Mouse (Mus musculus): ENCODE measurements around the gene Igll1. TPM values are rescaled to one million over a fixed set of nuclear protein-coding genes. Genes with fewer than 3 reads are reported as not detected.
"Not testable (repeated sequence)": the region's sequence is repeated elsewhere in the genome, so short reads cannot be mapped to it uniquely, and the experiment has no call there.

Gene Igll1
- polyA plus RNA-seq, 1 experiment from 2014 or later = not detected

DNA sequence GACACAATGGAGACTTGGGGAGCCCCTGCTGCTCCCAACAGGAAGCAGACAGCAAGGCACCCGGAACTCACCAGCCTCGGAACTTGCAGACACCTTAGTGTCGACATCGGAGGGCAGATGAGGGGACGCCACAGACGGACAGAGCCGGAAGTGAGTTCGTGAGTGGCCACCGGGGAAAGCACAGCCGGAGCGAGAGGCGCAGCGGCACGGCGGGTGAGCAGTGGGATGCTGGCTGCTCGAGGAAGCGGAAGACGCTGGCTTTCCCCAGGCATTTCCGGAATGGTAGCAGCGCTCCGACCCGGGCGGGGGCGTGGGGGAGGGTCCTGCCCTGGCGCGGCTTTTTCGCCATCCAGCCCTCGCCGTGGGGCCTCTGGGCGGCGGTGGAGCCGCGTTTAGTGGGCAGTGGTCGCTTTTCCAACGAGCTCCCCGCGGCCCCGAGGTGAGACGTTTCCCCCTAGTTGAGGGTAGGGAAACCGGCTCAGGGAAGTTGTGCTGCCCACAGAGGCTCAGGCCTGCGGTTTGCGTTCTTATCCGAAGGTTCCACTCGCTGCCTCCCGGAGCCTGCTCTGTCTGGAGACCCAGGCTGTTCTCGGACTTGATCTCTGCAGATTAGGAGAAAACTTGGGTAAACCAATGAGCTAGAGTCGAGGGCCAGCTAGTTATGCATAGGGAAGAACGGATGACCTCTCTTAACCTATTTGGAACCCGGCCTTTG lies 7.0 kb upstream of the Igll1 start, which contains the start of the genes Top3b and Vpreb1:
TSS of gene Top3b (plus strand) at position 120 of the 715 bp plus-strand sequence.
TSS of gene Vpreb1 (minus strand) at position 227 of the 715 bp plus-strand sequence.
- Histone ChIP-seq H3K4me3 (peak within 1 kb of the TSS; percentile 67), H3K36me3 (peaks cover 7% of the 10 kb centered on the region), H3K27ac (peak within 1 kb of the TSS; percentile 94), H3K9ac (peak within 1 kb of the TSS; percentile 79), H3K9me3 (replicated peaks) (no peaks in the 10 kb centered on the region), H3K4me1 (peaks cover 8% of the 10 kb centered on the region), H3K27me3 (no peaks in the 10 kb centered on the region), H3K4me2 (replicated peaks) (peak within 1 kb of the TSS; percentile 64)
- under 1% methylated on average over 42 of the region's 49 CpGs for WGBS
- ATAC-seq (ENCODE audit: low FRiP score) = peak; percentile 96

DNA sequence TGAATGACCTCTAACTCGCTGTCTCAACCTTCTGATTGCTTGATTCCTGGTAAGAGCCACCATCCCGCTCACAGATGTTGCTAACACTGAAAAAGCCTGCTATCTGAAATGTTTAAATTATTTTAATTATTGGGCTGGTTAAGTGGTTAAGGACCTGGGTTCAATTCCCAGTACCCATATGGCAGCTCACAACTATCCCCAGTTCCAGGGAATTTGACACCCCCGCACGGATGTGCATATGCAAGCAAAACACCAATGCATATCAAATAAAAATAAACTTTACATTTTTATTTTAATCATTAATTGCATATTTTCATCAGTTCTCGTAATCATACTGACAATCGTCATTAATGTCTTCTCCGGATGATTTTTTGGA lies 6.4 kb upstream of the Igll1 start:
- Histone ChIP-seq H3K4me2 (replicated peaks) (peak overlapping the region; percentile 64), H3K4me1 (peaks cover 8% of the 10 kb centered on the region), H3K9me3 (replicated peaks) (no peaks in the 10 kb centered on the region), H3K4me3 (peak overlapping the region; percentile 67), H3K9ac (no peak overlapping the region), H3K27me3 (no peaks in the 10 kb centered on the region), H3K36me3 (peaks cover 3% of the 10 kb centered on the region), H3K27ac (peak overlapping the region; percentile 94)
- ATAC-seq (ENCODE audit: low FRiP score) = peak; percentile 68
- 34% methylated on average over 7 of the region's 7 CpGs for WGBS

GRCm38 (mm10) chr16:16865696-16866561 lies 2.1 kb upstream of the Igll1 start:
- no peak for ATAC-seq (ENCODE audit: low FRiP score)
- WGBS = 70% methylated on average over 4 of the region's 5 CpGs

DNA sequence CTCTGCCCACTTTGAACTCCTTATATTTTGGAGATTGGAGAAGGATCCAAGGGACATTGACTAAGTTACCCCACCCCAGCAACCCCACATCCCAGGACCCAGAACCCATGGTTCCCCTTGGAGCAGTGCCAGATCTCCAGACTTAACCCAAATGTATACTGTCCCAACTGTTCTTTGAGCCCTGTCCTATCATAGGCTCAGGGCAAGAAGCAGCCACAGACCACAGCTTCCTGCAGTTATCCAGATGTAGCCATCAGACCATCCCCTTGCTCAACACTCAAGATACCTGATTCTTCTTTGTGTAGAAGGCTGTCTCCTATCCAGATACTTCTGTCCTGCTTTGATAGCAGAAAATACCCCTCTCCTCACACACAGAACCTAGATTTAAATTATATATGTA lies 1.4 kb upstream of the Igll1 start:
- Histone ChIP-seq H3K27ac (no peak overlapping the region), H3K36me3 (no peaks in the 10 kb centered on the region), H3K4me2 (replicated peaks) (no peak overlapping the region), H3K9me3 (replicated peaks) (no peaks in the 10 kb centered on the region), H3K4me1 (no peaks in the 10 kb centered on the region), H3K9ac (no peak overlapping the region), H3K27me3 (no peaks in the 10 kb centered on the region), H3K4me3 (no peak overlapping the region)
- ATAC-seq (ENCODE audit: low FRiP score) = no peak

More at GRCm38 (mm10) chr16:16865696-16866561, 2.1 kb upstream of the Igll1 start:
- no peak overlapping the region for H3K4me3 ChIP-seq
- no peaks in the 10 kb centered on the region for H3K36me3 ChIP-seq
- no peaks in the 10 kb centered on the region for H3K27me3 ChIP-seq
- H3K9ac ChIP-seq = no peak overlapping the region
- no peaks in the 10 kb centered on the region for H3K4me1 ChIP-seq
- no peaks in the 10 kb centered on the region for H3K9me3 ChIP-seq (replicated peaks)
- no peak overlapping the region for H3K4me2 ChIP-seq (replicated peaks)
- H3K27ac ChIP-seq = no peak overlapping the region

DNA sequence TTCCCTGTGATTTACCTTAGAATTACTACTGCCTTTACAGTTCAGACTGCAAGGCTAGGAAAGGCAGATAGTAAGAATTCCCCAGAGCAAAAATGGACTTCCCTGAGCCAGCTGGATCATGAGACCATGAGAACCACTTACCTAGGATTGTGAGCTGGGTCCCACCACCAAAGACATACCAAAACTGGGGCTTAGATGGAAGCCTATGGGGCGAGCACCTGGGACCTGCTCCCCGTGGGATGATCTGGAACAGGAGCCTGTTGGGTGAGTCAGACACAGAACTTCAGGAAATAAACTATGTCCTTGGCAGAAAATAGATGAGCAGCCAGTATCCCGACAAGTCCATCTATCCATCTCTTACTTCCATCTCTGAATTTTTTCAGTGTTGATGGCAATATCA lies 1.5 kb downstream of the Igll1 start:
- Histone ChIP-seq H3K27me3 (no peaks in the 10 kb centered on the region), H3K4me3 (no peak overlapping the region), H3K36me3 (no peaks in the 10 kb centered on the region), H3K9me3 (replicated peaks) (no peaks in the 10 kb centered on the region), H3K9ac (no peak overlapping the region), H3K4me2 (replicated peaks) (no peak overlapping the region), H3K27ac (no peak overlapping the region), H3K4me1 (no peaks in the 10 kb centered on the region)
- no peak for ATAC-seq (ENCODE audit: low FRiP score)
- 80% methylated on average over 3 of the region's 3 CpGs for WGBS

DNA sequence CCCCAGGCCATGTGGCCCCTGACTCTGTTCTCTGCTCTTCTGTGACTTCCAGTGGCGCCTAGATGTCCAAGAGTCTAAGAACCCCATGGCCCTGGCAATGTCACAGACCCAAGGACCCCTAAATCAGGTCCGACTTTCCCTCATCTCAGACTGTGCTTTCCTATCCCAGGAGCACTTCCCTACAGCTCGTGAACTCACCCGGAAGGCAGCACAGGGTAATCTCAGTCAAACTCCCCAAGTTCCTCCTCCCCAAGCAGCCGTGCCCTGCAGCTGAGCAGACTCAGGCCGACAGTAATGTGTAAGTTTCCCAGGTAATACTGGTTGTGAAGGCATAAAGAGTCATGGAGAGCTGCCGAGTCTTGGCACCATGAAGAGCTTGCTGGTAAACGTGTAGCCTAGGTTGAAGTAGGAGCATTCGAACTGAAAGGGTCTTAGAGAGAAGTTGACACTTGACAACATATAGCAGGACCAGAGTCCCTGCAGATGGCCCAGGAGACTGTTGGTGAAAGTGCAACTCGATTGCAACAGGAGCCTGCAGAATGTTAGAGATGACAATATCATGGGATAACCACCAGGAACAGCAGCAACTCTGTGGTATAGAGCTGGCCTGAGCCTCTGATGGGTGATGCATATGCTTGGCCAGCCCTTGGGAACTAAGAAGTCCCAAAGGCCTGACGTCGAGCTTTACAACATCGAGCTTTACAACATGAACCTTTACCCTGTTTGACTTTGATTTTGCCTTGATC lies 6.9 kb downstream of the Igll1 start:
- H3K4me3 ChIP-seq = no peak overlapping the region
- H3K27ac ChIP-seq = no peak overlapping the region
- 76% methylated on average over 13 of the region's 13 CpGs for WGBS
- no peaks in the 10 kb centered on the region for H3K27me3 ChIP-seq
- no peaks in the 10 kb centered on the region for H3K4me1 ChIP-seq
- H3K36me3 ChIP-seq = no peaks in the 10 kb centered on the region
- no peak overlapping the region for H3K9ac ChIP-seq
- no peaks in the 10 kb centered on the region for H3K9me3 ChIP-seq (replicated peaks)
- no peak overlapping the region for H3K4me2 ChIP-seq (replicated peaks)
- ATAC-seq (ENCODE audit: low FRiP score) = no peak

DNA sequence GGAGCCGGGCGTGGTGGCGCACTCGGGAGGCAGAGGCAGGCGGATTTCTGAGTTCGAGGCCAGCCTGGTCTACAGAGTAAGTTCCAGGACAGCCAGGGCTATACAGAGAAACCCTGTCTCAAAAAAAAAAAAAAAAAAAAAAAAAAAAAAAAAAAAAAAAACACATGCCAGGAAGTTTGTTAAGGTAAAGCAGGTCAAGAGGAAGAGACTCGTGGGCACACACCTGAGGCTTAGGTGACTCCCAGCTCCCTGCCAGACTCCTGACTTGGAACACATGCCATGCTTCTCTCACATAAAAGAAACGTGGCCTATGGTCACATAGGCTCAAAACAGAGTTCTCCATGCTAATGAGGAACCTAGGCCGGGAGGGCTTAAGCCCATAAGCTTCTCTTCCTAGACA lies 7.7 kb downstream of the Igll1 start:
- not testable (repeated sequence) for H3K4me1 ChIP-seq; H3K4me2 ChIP-seq (replicated peaks); H3K9me3 ChIP-seq (replicated peaks); H3K27ac ChIP-seq; H3K27me3 ChIP-seq; H3K9ac ChIP-seq; H3K4me3 ChIP-seq; H3K36me3 ChIP-seq; ATAC-seq (ENCODE audit: low FRiP score)
- WGBS = 83% methylated on average over 9 of the region's 9 CpGs

- no peak for ATAC-seq (ENCODE audit: low FRiP score)
- Histone ChIP-seq H3K27me3 (no peaks in the 10 kb centered on the region), H3K9ac (no peak overlapping the region), H3K4me1 (no peaks in the 10 kb centered on the region), H3K4me2 (replicated peaks) (no peak overlapping the region), H3K4me3 (no peak overlapping the region), H3K27ac (no peak overlapping the region), H3K36me3 (no peaks in the 10 kb centered on the region), H3K9me3 (replicated peaks) (no peaks in the 10 kb centered on the region)
- 96% methylated on average over 1 of the region's 1 CpGs for WGBS
Measured at GRCm38 (mm10) chr16:16855541-16855940, 8.2 kb downstream of the Igll1 start.

GRCm38 (mm10) chr16:16854836-16855235 lies 8.9 kb downstream of the Igll1 start:
- 36% methylated on average over 6 of the region's 6 CpGs for WGBS

DNA sequence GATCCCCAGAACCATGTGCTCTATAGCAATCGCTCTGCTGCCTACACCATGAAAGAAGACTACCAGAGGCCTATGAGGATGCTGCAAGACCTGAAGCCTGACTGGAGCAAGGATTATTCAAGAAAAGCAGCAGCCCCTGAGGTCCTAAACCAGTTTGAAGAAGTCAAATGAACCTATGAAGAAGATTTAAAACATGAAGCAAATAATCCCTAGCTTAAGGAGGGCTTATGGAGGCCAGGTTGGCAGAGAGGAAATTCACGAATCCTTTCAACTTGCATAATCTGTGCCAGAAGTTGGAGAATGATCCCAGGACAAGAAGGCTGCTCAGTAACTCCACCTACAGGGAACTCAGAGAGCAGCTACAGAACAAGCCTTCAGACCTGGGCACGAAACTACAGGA lies 11.4 kb downstream of the Igll1 start:
- Histone ChIP-seq H3K36me3 (no peaks in the 10 kb centered on the region), H3K4me1 (no peaks in the 10 kb centered on the region), H3K4me3 (no peak overlapping the region), H3K27ac (no peak overlapping the region), H3K27me3 (no peaks in the 10 kb centered on the region), H3K9ac (no peak overlapping the region), H3K9me3 (replicated peaks) (no peaks in the 10 kb centered on the region), H3K4me2 (replicated peaks) (no peak overlapping the region)
- 84% methylated on average over 3 of the region's 3 CpGs for WGBS
- no peak for ATAC-seq (ENCODE audit: low FRiP score)

More at GRCm38 (mm10) chr16:16854836-16855235, 8.9 kb downstream of the Igll1 start:
- H3K27me3 ChIP-seq = no peaks in the 10 kb centered on the region
- H3K9me3 ChIP-seq (replicated peaks) = no peaks in the 10 kb centered on the region
- no peak overlapping the region for H3K4me2 ChIP-seq (replicated peaks)
- no peak overlapping the region for H3K27ac ChIP-seq
- no peaks in the 10 kb centered on the region for H3K36me3 ChIP-seq
- ATAC-seq (ENCODE audit: low FRiP score) = no peak
- H3K9ac ChIP-seq = no peak overlapping the region
- H3K4me1 ChIP-seq = no peaks in the 10 kb centered on the region
- no peak overlapping the region for H3K4me3 ChIP-seq

GRCm38 (mm10) chr16:16849196-16849595 lies 14.6 kb downstream of the Igll1 start:
- H3K9ac ChIP-seq = no peak overlapping the region
- no peak overlapping the region for H3K4me2 ChIP-seq (replicated peaks)
- H3K27ac ChIP-seq = no peak overlapping the region

GRCm38 (mm10) chr16:16829671-16830070 lies 34.1 kb downstream of the Igll1 start:
- Histone ChIP-seq H3K9me3 (replicated peaks) (no peaks in the 10 kb centered on the region), H3K4me3 (no peak overlapping the region), H3K27ac (no peak overlapping the region), H3K36me3 (no peaks in the 10 kb centered on the region), H3K9ac (no peak overlapping the region), H3K4me2 (replicated peaks) (peak overlapping the region; percentile 77; the same call in 1 of the 2 replicates), H3K4me1 (0 out of 2 replicates have a peak, but pooled peaks cover 2% of the 10 kb centered on the region), H3K27me3 (no peaks in the 10 kb centered on the region)
- WGBS = 84% methylated on average over 3 of the region's 3 CpGs
- peak; percentile 51; the same call in 1 of the 2 replicates for ATAC-seq (ENCODE audit: low FRiP score)

More at GRCm38 (mm10) chr16:16849196-16849595, 14.6 kb downstream of the Igll1 start:
- Histone ChIP-seq H3K36me3 (no peaks in the 10 kb centered on the region), H3K9me3 (replicated peaks) (no peaks in the 10 kb centered on the region), H3K27me3 (no peaks in the 10 kb centered on the region), H3K4me1 (no peaks in the 10 kb centered on the region), H3K4me3 (no peak overlapping the region)
- no peak for ATAC-seq (ENCODE audit: low FRiP score)
